ENCODE assay signal across 24 mouse cellular contexts in genomic region chr14:73293616-73294015, GRCm38 (mm10). TPM values are rescaled to one million over a fixed set of nuclear protein-coding genes. Genes with fewer than 3 reads are reported as not detected.
DNase-seq lines count a peak whose midpoint lies in the region; ATAC-seq and TF ChIP-seq lines count a peak whose summit lies in the region.
"Had no signal": no experiment of that assay in that cellular context is flagged by ENCODE, and none has a peak within 500 bp of the region (broad histone marks: within the 10 kb centered on the region; RNA-seq: fewer than 3 reads in every experiment).

No protein-coding gene starts in this region.

- 92% methylated on average over 2 of the region's 2 CpGs for WGBS in liver, postnatal 0 days (ENCODE audit: insufficient replicate concordance)
- WGBS in stomach, postnatal 0 days: 54% methylated on average over 2 of the region's 2 CpGs
- WGBS in limb, embryonic 10.5 days: 93% methylated on average over 2 of the region's 2 CpGs

- no peak for DNase-seq in liver, postnatal 0 days
- DNase-seq in liver (no peak), NIH3T3 (ENCODE audit: low read depth) (peak; percentile 50)
- peak; percentile 31 for DNase-seq in fibroblast of lung, adult 2 months (ENCODE audit: low read depth)
- no peak for DNase-seq in stomach, postnatal 0 days (ENCODE audit: low spot score)
- DNase-seq in left cerebral cortex, postnatal 25 days (ENCODE audit: low spot score in 2 of 2): no peak
- no peak for DNase-seq in limb, embryonic 10.5 days (ENCODE audit: low spot score)
- DNase-seq: adrenal gland, postnatal 10 days; B cell, adult 2 months; cerebellum, adult 9-10 months; cerebellum, postnatal 36 days; gastrocnemius, postnatal 10 days; heart, postnatal 14 days; kidney, adult 8-10 months; kidney, postnatal 14 days; thymus, postnatal 14 days had no signal

- no peaks in the 10 kb centered on the region for H3K4me1 ChIP-seq in liver, postnatal 0 days (ENCODE audit: insufficient read depth)
- no peaks in the 10 kb centered on the region for H3K4me1 ChIP-seq in stomach, postnatal 0 days (replicated peaks; ENCODE audit: control insufficient read depth, insufficient read depth)
- H3K4me1 ChIP-seq in limb, embryonic 10.5 days: no peaks in the 10 kb centered on the region
- H3K4me1 ChIP-seq: hindbrain, embryonic 10.5 days; hindbrain, embryonic 15.5 days; limb, embryonic 13.5 days; midbrain, embryonic 12.5 days; stomach, embryonic 15.5 days had no signal

- H3K4me3 ChIP-seq in liver, postnatal 0 days (ENCODE audit: low read depth, low read length): no peak overlapping the region
- no peak overlapping the region for H3K4me3 ChIP-seq in stomach, postnatal 0 days (ENCODE audit: low read depth, low read length)
- no peak overlapping the region for H3K4me3 ChIP-seq in limb, embryonic 10.5 days
- H3K4me3 ChIP-seq: hindbrain, embryonic 10.5 days; hindbrain, embryonic 15.5 days; limb, embryonic 13.5 days; megakaryocyte, embryonic 14.5 days; midbrain, embryonic 12.5 days; stomach, embryonic 15.5 days had no signal

- no peak for TF ChIP-seq EP300 in liver, postnatal 0 days (IDR thresholded peaks at IDR 0.05; ENCODE audit: low read depth)
- no peak for TF ChIP-seq EP300 in stomach, postnatal 0 days (optimal IDR thresholded peaks at IDR 0.05)

- no peak overlapping the region for H3K9ac ChIP-seq in liver, postnatal 0 days (replicated peaks)
- H3K9ac ChIP-seq in stomach, postnatal 0 days (ENCODE audit: low read length): no peak overlapping the region
- H3K9ac ChIP-seq: hindbrain, embryonic 15.5 days; limb, embryonic 13.5 days; liver, embryonic 14.5 days; midbrain, embryonic 12.5 days; stomach, embryonic 15.5 days had no signal

- ATAC-seq in liver, postnatal 0 days: peak; percentile 58
- ATAC-seq in stomach, postnatal 0 days (ENCODE audit: low FRiP score, low TSS enrichment): 0 out of 2 replicates have a peak, but pooled peaks have one; percentile 38
- ATAC-seq: inflammation-experienced regulatory T-cells, adult 6 months had no signal

- H3K4me2 ChIP-seq in liver, postnatal 0 days (ENCODE audit: low read depth, low read length): no peak overlapping the region
- H3K4me2 ChIP-seq in stomach, postnatal 0 days (replicated peaks; ENCODE audit: low read depth): no peak overlapping the region
- H3K4me2 ChIP-seq: hindbrain, embryonic 15.5 days; limb, embryonic 13.5 days; midbrain, embryonic 12.5 days; stomach, embryonic 15.5 days had no signal

- intact Hi-C loops in left cerebral cortex, postnatal 25 days (cut with DNase I): no loop called here

- no peaks in the 10 kb centered on the region for H3K27me3 ChIP-seq in liver, postnatal 0 days (ENCODE audit: insufficient read depth, low read length)
- no peaks in the 10 kb centered on the region for H3K27me3 ChIP-seq in stomach, postnatal 0 days (ENCODE audit: control insufficient read depth, insufficient read depth, low read length)
- H3K27me3 ChIP-seq in limb, embryonic 10.5 days (ENCODE audit: low read depth, poor library complexity, severe bottlenecking): no peaks in the 10 kb centered on the region
- H3K27me3 ChIP-seq: hindbrain, embryonic 15.5 days; limb, embryonic 13.5 days; megakaryocyte, embryonic 14.5 days; midbrain, embryonic 12.5 days; stomach, embryonic 15.5 days had no signal

- no peaks in the 10 kb centered on the region for H3K9me3 ChIP-seq in liver, postnatal 0 days (ENCODE audit: low read length)
- no peaks in the 10 kb centered on the region for H3K9me3 ChIP-seq in stomach, postnatal 0 days (ENCODE audit: control insufficient read depth, low read length)
- H3K9me3 ChIP-seq in limb, embryonic 10.5 days (replicated peaks): no peaks in the 10 kb centered on the region
- H3K9me3 ChIP-seq: hindbrain, embryonic 10.5 days; hindbrain, embryonic 15.5 days; limb, embryonic 13.5 days; megakaryocyte, embryonic 14.5 days; midbrain, embryonic 12.5 days; stomach, embryonic 15.5 days had no signal

- peaks cover 28% of the 10 kb centered on the region for H3K36me3 ChIP-seq in liver, postnatal 0 days (replicated peaks; ENCODE audit: insufficient read depth, low read length)
- H3K36me3 ChIP-seq in stomach, postnatal 0 days (ENCODE audit: control insufficient read depth, insufficient read depth, low read length): no peaks in the 10 kb centered on the region
- peaks cover 2% of the 10 kb centered on the region; the same call in 1 of the 2 replicates for H3K36me3 ChIP-seq in limb, embryonic 10.5 days
- H3K36me3 ChIP-seq: stomach, embryonic 15.5 days had no signal

- no peak overlapping the region for H3K27ac ChIP-seq in liver, postnatal 0 days (ENCODE audit: low read depth)
- H3K27ac ChIP-seq in stomach, postnatal 0 days (replicated peaks): no peak overlapping the region
- H3K27ac ChIP-seq in limb, embryonic 10.5 days: no peak overlapping the region
- H3K27ac ChIP-seq: hindbrain, embryonic 10.5 days; hindbrain, embryonic 15.5 days; limb, embryonic 13.5 days; liver, embryonic 14.5 days; midbrain, embryonic 12.5 days; stomach, embryonic 15.5 days had no signal

- no peak for TF ChIP-seq CTCF in liver, postnatal 0 days (IDR thresholded peaks at IDR 0.05; ENCODE audit: low read depth)
- TF ChIP-seq CTCF in stomach, postnatal 0 days (IDR thresholded peaks at IDR 0.05; ENCODE audit: low read depth): no peak

RNA-seq across cellular contexts. Expression of gene Rb1, which starts 32.0 kb away (rescaled TPM):
- 15.5 and 23.6 TPM in 2 replicates for polyA plus RNA-seq in liver, postnatal 0 days (2015; fragmentation: Nextera tagmentation; extraction: Ambion mirVana)
- polyA plus RNA-seq in stomach, postnatal 0 days (2015; fragmentation: Nextera tagmentation; extraction: Ambion mirVana): 13.8 and 15.4 TPM in 2 replicates
- 10 to 100 TPM; 31.1 to 33.1 TPM for total RNA-seq in left cerebral cortex, postnatal 25 days (2021)
- polyA plus RNA-seq in limb, embryonic 10.5 days (2016; fragmentation: Nextera tagmentation; extraction: Ambion mirVana): 21.2 and 24.8 TPM in 2 replicates

RNA-seq across cellular contexts. Expression of gene Lpar6, which starts 55.9 kb away (rescaled TPM):
- 12.2 and 12.9 TPM in 2 replicates for polyA plus RNA-seq in liver, postnatal 0 days (2015; fragmentation: Nextera tagmentation; extraction: Ambion mirVana)
- polyA plus RNA-seq in stomach, postnatal 0 days (2015; fragmentation: Nextera tagmentation; extraction: Ambion mirVana): 12.2 and 12.4 TPM in 2 replicates
- 1 to 10 TPM; 1.4 to 1.6 TPM for total RNA-seq in left cerebral cortex, postnatal 25 days (2021)
- 18.9 and 20.0 TPM in 2 replicates for polyA plus RNA-seq in limb, embryonic 10.5 days (2016; fragmentation: Nextera tagmentation; extraction: Ambion mirVana)

Comparison
In these comparisons a context has a peak if more than half of its experiments do, and no peak if none do; other contexts are left out.
1. DNase-seq: peak in NIH3T3 (single experiment) and fibroblast of lung, adult 2 months (single experiment); none in liver, postnatal 0 days (single experiment), liver (single experiment), stomach, postnatal 0 days (single experiment), left cerebral cortex, postnatal 25 days (0 of 2) and limb, embryonic 10.5 days (single experiment).